8 mouse cellular contexts compared by ENCODE assay signal in the genomic region with DNA sequence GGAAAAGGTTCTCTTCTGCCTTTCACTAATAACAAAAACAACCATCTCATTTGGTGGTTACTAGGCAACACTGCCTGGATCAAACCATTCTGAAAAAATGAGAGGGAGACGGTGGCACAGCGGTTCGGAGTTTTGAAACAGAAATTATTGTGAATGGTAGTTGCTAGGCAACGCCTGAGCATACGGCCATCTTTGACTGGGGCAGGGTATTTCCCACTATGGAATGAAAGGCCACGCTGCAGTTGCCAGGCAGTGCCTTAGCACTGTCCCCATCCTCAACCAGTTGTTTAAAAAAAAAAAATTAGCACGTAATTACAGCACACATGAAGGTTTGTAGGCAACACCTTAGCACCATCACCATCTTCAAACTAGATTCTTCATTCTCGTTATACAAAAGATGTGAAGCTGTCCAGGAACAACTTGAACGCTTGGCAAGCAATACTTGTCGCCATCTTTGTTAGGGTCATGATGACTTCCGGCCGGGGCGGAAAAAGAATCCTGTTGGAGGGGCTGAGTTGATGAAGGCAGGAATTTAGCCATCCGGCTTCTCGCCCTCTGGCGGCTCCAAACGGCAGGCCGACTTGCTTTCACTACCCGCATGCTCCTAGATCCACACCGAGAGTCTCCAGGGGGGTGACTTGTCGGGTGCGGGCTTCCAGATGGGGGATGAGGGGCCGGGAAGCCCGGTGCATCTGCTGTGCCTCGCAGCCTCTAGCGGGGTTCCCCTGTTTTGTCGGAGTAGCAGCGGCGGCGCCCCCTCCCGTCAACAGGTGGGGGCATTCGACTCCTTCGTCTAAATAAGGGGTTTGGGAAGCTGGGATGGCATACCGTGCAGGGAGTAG. TPM values are rescaled to one million over a fixed set of nuclear protein-coding genes. Genes with fewer than 3 reads are reported as not detected.
A peak's percentile ranks its signal among the peaks of the same experiment; 100 is the strongest.
DNase-seq lines count a peak whose midpoint lies in the region; ATAC-seq lines count a peak whose summit lies in the region.

A gene (plus strand): TSS at position 487 of the 842 bp plus-strand sequence.

- H3K27me3 ChIP-seq in hindbrain, embryonic 15.5 days, result no peaks in the 10 kb centered on the region

- peaks cover 15% of the 10 kb centered on the region for H3K36me3 ChIP-seq in hindbrain, embryonic 15.5 days

- H3K9me3 ChIP-seq in hindbrain, embryonic 15.5 days, result no peaks in the 10 kb centered on the region

- H3K4me2 ChIP-seq in hindbrain, embryonic 15.5 days, result peak within 1 kb of the TSS; percentile 75

- H3K9ac ChIP-seq in hindbrain, embryonic 15.5 days, result peak within 1 kb of the TSS; percentile 76

- peaks cover 51% of the 10 kb centered on the region for H3K4me1 ChIP-seq in hindbrain, embryonic 15.5 days (replicated peaks)

- peak within 1 kb of the TSS; percentile 95 for H3K27ac ChIP-seq in hindbrain, embryonic 15.5 days (replicated peaks)

- peak; percentile 81 for ATAC-seq in hindbrain, embryonic 15.5 days (ENCODE audit: low FRiP score, low read depth)

- peak; percentile 90 for DNase-seq in T-cell, adult 2 months (ENCODE audit: low spot score)
- DNase-seq in cerebellum, postnatal 36 days, result peak; percentile 90
- DNase-seq in frontal cortex, postnatal 36 days (ENCODE audit: low spot score in 2 of 2), result peak; percentile 89 to 94
- DNase-seq in left cerebral cortex, adult 11 months (ENCODE audit: low spot score), result peak; percentile 92
- DNase-seq in lung, postnatal 4 days, result peak; percentile 93 to 95
- peak; percentile 93 for DNase-seq in retina, postnatal 7 days (ENCODE audit: low read depth, low spot score)
- peak; percentile 72 for DNase-seq in urinary bladder, adult 2 months (ENCODE audit: low spot score)

- peak within 1 kb of the TSS; percentile 71 for H3K4me3 ChIP-seq in hindbrain, embryonic 15.5 days

- WGBS in hindbrain, embryonic 15.5 days, result under 1% methylated on average over 34 of the region's 34 CpGs

RNA-seq across cellular contexts. Expression of the gene that starts here (rescaled TPM):
- polyA plus RNA-seq in hindbrain, embryonic 15.5 days (2015; fragmentation: Nextera tagmentation; extraction: Ambion mirVana), result 20.1 and 20.8 TPM in 2 replicates
- polyA plus RNA-seq in urinary bladder, adult 2 months (2012; rRNA removed), result 47.7 and 53.9 TPM in 2 replicates

Comparison
In these comparisons a context has a peak if more than half of its experiments do, and no peak if none do; other contexts are left out.
1. Peak in every context shown above with its lines: DNase-seq, ATAC-seq, H3K4me3 ChIP-seq and H3K27ac ChIP-seq.